Mouse (Mus musculus) neural tube, embryonic 11.5 days (tissue): ENCODE data around the gene Nr0b2. TPM values are rescaled to one million over a fixed set of nuclear protein-coding genes. Genes with fewer than 3 reads are reported as not detected.
A peak's percentile ranks its signal among the peaks of the same experiment; 100 is the strongest.
"Not testable (repeated sequence)": the region's sequence is repeated elsewhere in the genome, so short reads cannot be mapped to it uniquely, and the experiment has no call there.

Source experiments
- ATAC-seq: fragments of 200-750 bp; cut with Nextera tagmentation; 2 replicates; pipeline ENCODE4 v1.8.0; 2017; ENCODE audit warnings: moderate number of reproducible peaks, mild to moderate bottlenecking, moderate TSS enrichment, moderate library complexity; ENCODE audit not compliant: insufficient read depth, low FRiP score, low TSS enrichment
- DNase-seq: peaks from one replicate; pipeline ENCODE4 v3.0.0-alpha.2; 2015; ENCODE audit warnings: low spot score
- H3K27ac ChIP-seq: fragments of 300-500 bp; sonication (generic); 2 replicates; pipeline ENCODE4 v1.5.1; 2014; ENCODE audit warnings: low read depth, mild to moderate bottlenecking, low read length
- H3K27me3 ChIP-seq: fragments of 300-500 bp; sonication (generic); 2 replicates; pipeline ENCODE4 v1.6.1; 2014; ENCODE audit warnings: mild to moderate bottlenecking, low read length, mixed read lengths; ENCODE audit not compliant: control insufficient read depth, insufficient read depth
- H3K36me3 ChIP-seq: fragments of 300-500 bp; sonication (generic); 2 replicates; pipeline ENCODE4 v1.6.1; 2014; ENCODE audit warnings: mild to moderate bottlenecking, low read length, moderate library complexity, mixed read lengths; ENCODE audit not compliant: control insufficient read depth, insufficient read depth
- H3K4me1 ChIP-seq: fragments of 300-500 bp; sonication (generic); 2 replicates; pipeline ENCODE4 v1.6.1; 2014; ENCODE audit warnings: low read length, mixed read lengths; ENCODE audit not compliant: control insufficient read depth, insufficient read depth
- H3K4me2 ChIP-seq: fragments of 300-500 bp; sonication (generic); 2 replicates; pipeline ENCODE4 v1.6.1; 2014; ENCODE audit warnings: low read depth, mild to moderate bottlenecking, moderate library complexity
- H3K4me3 ChIP-seq: fragments of 300-500 bp; sonication (generic); 2 replicates; pipeline ENCODE4 v1.5.1; 2014; ENCODE audit warnings: low read depth, low read length
- H3K9ac ChIP-seq: fragments of 300-500 bp; sonication (generic); 2 replicates; pipeline ENCODE4 v1.6.1; 2014; ENCODE audit warnings: mild to moderate bottlenecking, low read length
- H3K9me3 ChIP-seq: fragments of 300-500 bp; sonication (generic); 2 replicates; pipeline ENCODE4 v1.6.1; 2016; ENCODE audit warnings: low read length; ENCODE audit not compliant: control insufficient read depth
- WGBS: fragments of 180-500 bp; shearing (Covaris S2); extraction: QIAGEN DNeasy Blood & Tissue Kit; methylation state at CpG from one replicate; pipeline ENCODE4 v1.1.7; 2014; 5-methylcytosine and 5-hydroxymethylcytosine counted together
- polyA plus RNA-seq: library from polyadenylated mRNA; unstranded; fragments of >200 nt; fragmentation: Nextera tagmentation; extraction: Ambion mirVana; gene quantifications from 2 replicates; pipeline ENCODE4 v1.2.1, GENCODE M21; 2014

The Nr0b2 gene
- not detected in 2 replicates for polyA plus RNA-seq

- ATAC-seq (no peak), DNase-seq (no peak)
- Histone ChIP-seq H3K36me3 (no peaks in the 10 kb centered on the region), H3K4me2 (no peak within 1 kb of the TSS), H3K4me3 (no peak within 1 kb of the TSS), H3K9ac (no peak within 1 kb of the TSS), H3K4me1 (no peaks in the 10 kb centered on the region), H3K9me3 (no peaks in the 10 kb centered on the region), H3K27ac (no peak within 1 kb of the TSS), H3K27me3 (no peaks in the 10 kb centered on the region)
- WGBS: 72% methylated on average over 10 of the region's 10 CpGs
Observed at GRCm38 (mm10) chr4:133552768-133553447, at the start of gene Nr0b2. Nr0b2 (plus strand) TSS chr4:133553376.

- DNase-seq: no peak
- Histone ChIP-seq H3K9me3 (no peaks in the 10 kb centered on the region), H3K4me3 (no peak overlapping the region), H3K27me3 (peaks cover 19% of the 10 kb centered on the region), H3K4me2 (no peak overlapping the region), H3K36me3 (no peaks in the 10 kb centered on the region), H3K4me1 (no peaks in the 10 kb centered on the region), H3K27ac (no peak overlapping the region), H3K9ac (no peak overlapping the region)
- 71% methylated on average over 5 of the region's 5 CpGs for WGBS
- no peak for ATAC-seq
Observed at GRCm38 (mm10) chr4:133504300-133504699, 48.9 kb upstream of the Nr0b2 start.

- H3K36me3 ChIP-seq: no peaks in the 10 kb centered on the region
- H3K27ac ChIP-seq: no peak overlapping the region
- no peaks in the 10 kb centered on the region for H3K4me1 ChIP-seq
- H3K27me3 ChIP-seq: peaks cover 13% of the 10 kb centered on the region
- H3K4me3 ChIP-seq: no peak overlapping the region
- DNase-seq (no peak), ATAC-seq (no peak)
- H3K4me2 ChIP-seq: no peak overlapping the region
- H3K9me3 ChIP-seq: no peaks in the 10 kb centered on the region
- H3K9ac ChIP-seq: no peak overlapping the region
- 70% methylated on average over 9 of the region's 9 CpGs for WGBS
Observed at GRCm38 (mm10) chr4:133504755-133505485, 48.3 kb upstream of the Nr0b2 start.

GRCm38 (mm10) chr4:133506573-133506972 lies 46.6 kb upstream of the Nr0b2 start:
- Histone ChIP-seq H3K4me1 (no peaks in the 10 kb centered on the region), H3K9ac (no peak overlapping the region), H3K36me3 (no peaks in the 10 kb centered on the region), H3K4me3 (no peak overlapping the region), H3K27ac (no peak overlapping the region), H3K27me3 (peaks cover 5% of the 10 kb centered on the region), H3K4me2 (no peak overlapping the region), H3K9me3 (no peaks in the 10 kb centered on the region)
- WGBS: 78% methylated on average over 5 of the region's 5 CpGs
- no peak for ATAC-seq
- DNase-seq: no peak

GRCm38 (mm10) chr4:133508990-133509389 lies 44.2 kb upstream of the Nr0b2 start:
- ATAC-seq (no peak), DNase-seq (no peak)
- H3K36me3 ChIP-seq: no peaks in the 10 kb centered on the region
- H3K27me3 ChIP-seq: no peaks in the 10 kb centered on the region
- no peak overlapping the region for H3K4me3 ChIP-seq
- H3K4me1 ChIP-seq: no peaks in the 10 kb centered on the region
- no peak overlapping the region for H3K27ac ChIP-seq
- WGBS: 81% methylated on average over 7 of the region's 7 CpGs
- no peaks in the 10 kb centered on the region for H3K9me3 ChIP-seq
- no peak overlapping the region for H3K4me2 ChIP-seq
- H3K9ac ChIP-seq: no peak overlapping the region

- Histone ChIP-seq H3K36me3 (no peaks in the 10 kb centered on the region), H3K4me2 (no peak overlapping the region), H3K9me3 (no peaks in the 10 kb centered on the region), H3K4me1 (no peaks in the 10 kb centered on the region), H3K9ac (no peak overlapping the region), H3K4me3 (no peak overlapping the region), H3K27ac (no peak overlapping the region), H3K27me3 (no peaks in the 10 kb centered on the region)
- DNase-seq (no peak), ATAC-seq (no peak)
- WGBS: 78% methylated on average over 5 of the region's 5 CpGs
Observed at GRCm38 (mm10) chr4:133511050-133511449, 42.1 kb upstream of the Nr0b2 start.

- ATAC-seq, H3K36me3 ChIP-seq, H3K4me1 ChIP-seq, H3K9ac ChIP-seq, DNase-seq, H3K9me3 ChIP-seq, H3K27me3 ChIP-seq, H3K4me2 ChIP-seq, H3K4me3 ChIP-seq, H3K27ac ChIP-seq: not testable (repeated sequence)
- 47% methylated on average over 4 of the region's 5 CpGs for WGBS
Observed at GRCm38 (mm10) chr4:133512511-133512910, 40.7 kb upstream of the Nr0b2 start.

- Histone ChIP-seq H3K4me2 (no peak overlapping the region), H3K36me3 (no peaks in the 10 kb centered on the region), H3K27me3 (peaks cover 6% of the 10 kb centered on the region), H3K27ac (no peak overlapping the region), H3K9ac (no peak overlapping the region), H3K9me3 (no peaks in the 10 kb centered on the region), H3K4me1 (no peaks in the 10 kb centered on the region), H3K4me3 (no peak overlapping the region)
- DNase-seq: peak; percentile 70
- ATAC-seq: no peak
- WGBS: 14% methylated on average over 8 of the region's 8 CpGs
Observed at GRCm38 (mm10) chr4:133512972-133513371, 40.2 kb upstream of the Nr0b2 start.
